Mouse (Mus musculus): ENCODE results near the gene Emid1. TPM values are rescaled to one million over a fixed set of nuclear protein-coding genes. Genes with fewer than 3 reads are reported as not detected.
"Not testable (repeated sequence)": the region's sequence is repeated elsewhere in the genome, so short reads cannot be mapped to it uniquely, and the experiment has no call there.

Emid1 gene
- polyA plus RNA-seq, 1 experiment from 2014 or later: 22.4 TPM

- 0% methylated on average over 31 of the region's 31 CpGs for WGBS
- peak overlapping the region; percentile 99 for H3K27ac ChIP-seq (replicated peaks)
- H3K4me1 ChIP-seq: peaks cover 42% of the 10 kb centered on the region
- peak; percentile 77 for ATAC-seq (replicated peaks)
- peak overlapping the region; percentile 73 for H3K4me3 ChIP-seq
- H3K36me3 ChIP-seq: 0 out of 2 replicates have a peak, but pooled peaks cover 3% of the 10 kb centered on the region
- H3K4me2 ChIP-seq (replicated peaks): peak overlapping the region; percentile 93
- H3K9ac ChIP-seq (replicated peaks): peak overlapping the region; percentile 88
- H3K9me3 ChIP-seq: no peaks in the 10 kb centered on the region
- no peaks in the 10 kb centered on the region for H3K27me3 ChIP-seq
These were observed 52.4 kb downstream of the Emid1 start for GRCm38 (mm10) chr11:5099576-5100183.

GRCm38 (mm10) chr11:5098736-5099542 is 53.1 kb downstream of the Emid1 start, which contains the start of the genes Rhbdd3 and Ewsr1:
TSS of gene Rhbdd3 (plus strand) at chr11:5098926.
TSS of gene Ewsr1 (minus strand) at chr11:5099266.
- H3K9me3 ChIP-seq: no peaks in the 10 kb centered on the region
- under 1% methylated on average over 92 of the region's 92 CpGs for WGBS
- peak within 1 kb of the TSS; percentile 93 for H3K4me2 ChIP-seq (replicated peaks)
- H3K27me3 ChIP-seq: no peaks in the 10 kb centered on the region
- ATAC-seq (replicated peaks): peak; percentile 92
- 0 out of 2 replicates have a peak, but pooled peaks cover 3% of the 10 kb centered on the region for H3K36me3 ChIP-seq
- H3K4me3 ChIP-seq: peak within 1 kb of the TSS; percentile 73
- peaks cover 46% of the 10 kb centered on the region for H3K4me1 ChIP-seq
- peak within 1 kb of the TSS; percentile 88 for H3K9ac ChIP-seq (replicated peaks)
- H3K27ac ChIP-seq (replicated peaks): peak within 1 kb of the TSS; percentile 99

- no peak; the same call in 1 of the 2 replicates for ATAC-seq (replicated peaks)
- WGBS: under 1% methylated on average over 44 of the region's 44 CpGs
- no peaks in the 10 kb centered on the region for H3K27me3 ChIP-seq
These were observed 53.9 kb downstream of the Emid1 start for GRCm38 (mm10) chr11:5098035-5098735.

GRCm38 (mm10) chr11:5096480-5097020 is 55.5 kb downstream of the Emid1 start:
- WGBS: 63% methylated on average over 8 of the region's 8 CpGs
- no peak for ATAC-seq (replicated peaks)
- Histone ChIP-seq H3K4me1 (peaks cover 49% of the 10 kb centered on the region), H3K9ac (replicated peaks) (no peak overlapping the region), H3K27me3 (no peaks in the 10 kb centered on the region), H3K27ac (replicated peaks) (no peak overlapping the region), H3K36me3 (peaks cover 11% of the 10 kb centered on the region), H3K4me3 (peak overlapping the region; percentile 73), H3K9me3 (no peaks in the 10 kb centered on the region), H3K4me2 (replicated peaks) (peak overlapping the region; percentile 56)

More at GRCm38 (mm10) chr11:5098035-5098735, 53.9 kb downstream of the Emid1 start:
- peak overlapping the region; percentile 99 for H3K27ac ChIP-seq (replicated peaks)
- peak overlapping the region; percentile 56 for H3K4me2 ChIP-seq (replicated peaks)
- peak overlapping the region; percentile 73 for H3K4me3 ChIP-seq
- H3K9ac ChIP-seq (replicated peaks): peak overlapping the region; percentile 88
- no peaks in the 10 kb centered on the region for H3K9me3 ChIP-seq
- H3K36me3 ChIP-seq: no peaks in the 10 kb centered on the region
- peaks cover 47% of the 10 kb centered on the region for H3K4me1 ChIP-seq

- Histone ChIP-seq H3K27ac (replicated peaks) (no peak overlapping the region), H3K4me3 (no peak overlapping the region; the same call in 1 of the 2 replicates), H3K9me3 (no peaks in the 10 kb centered on the region), H3K9ac (replicated peaks) (no peak overlapping the region), H3K27me3 (no peaks in the 10 kb centered on the region), H3K4me1 (peaks cover 43% of the 10 kb centered on the region), H3K36me3 (peaks cover 18% of the 10 kb centered on the region), H3K4me2 (replicated peaks) (no peak overlapping the region)
- 72% methylated on average over 5 of the region's 5 CpGs for WGBS
- ATAC-seq (replicated peaks): no peak
These were observed 56.2 kb downstream of the Emid1 start for GRCm38 (mm10) chr11:5095877-5096276.

- no peak for ATAC-seq (replicated peaks)
- H3K36me3 ChIP-seq: peaks cover 56% of the 10 kb centered on the region
These were observed 60.4 kb downstream of the Emid1 start for GRCm38 (mm10) chr11:5091706-5092105.

GRCm38 (mm10) chr11:5089147-5089546 is 62.9 kb downstream of the Emid1 start:
- Histone ChIP-seq H3K4me2 (replicated peaks) (no peak overlapping the region), H3K9me3 (no peaks in the 10 kb centered on the region), H3K4me1 (peaks cover 5% of the 10 kb centered on the region; the same call in 1 of the 2 replicates), H3K27ac (replicated peaks) (no peak overlapping the region), H3K27me3 (no peaks in the 10 kb centered on the region), H3K36me3 (peaks cover 82% of the 10 kb centered on the region), H3K4me3 (no peak overlapping the region), H3K9ac (replicated peaks) (no peak overlapping the region)
- 92% methylated on average over 1 of the region's 1 CpGs for WGBS
- ATAC-seq (replicated peaks): no peak

More at GRCm38 (mm10) chr11:5091706-5092105, 60.4 kb downstream of the Emid1 start:
- H3K9ac ChIP-seq (replicated peaks): no peak overlapping the region
- no peaks in the 10 kb centered on the region for H3K27me3 ChIP-seq
- WGBS: 38% methylated on average over 2 of the region's 2 CpGs
- no peak overlapping the region for H3K27ac ChIP-seq (replicated peaks)
- H3K9me3 ChIP-seq: no peaks in the 10 kb centered on the region
- no peak overlapping the region for H3K4me2 ChIP-seq (replicated peaks)
- H3K4me3 ChIP-seq: no peak overlapping the region
- peaks cover 23% of the 10 kb centered on the region for H3K4me1 ChIP-seq

GRCm38 (mm10) chr11:5076843-5077242 is 75.2 kb downstream of the Emid1 start:
- WGBS: 79% methylated on average over 4 of the region's 5 CpGs
- H3K27me3 ChIP-seq; H3K27ac ChIP-seq (replicated peaks); H3K4me2 ChIP-seq (replicated peaks); ATAC-seq (replicated peaks); H3K9ac ChIP-seq (replicated peaks); H3K9me3 ChIP-seq; H3K4me1 ChIP-seq; H3K4me3 ChIP-seq: not testable (repeated sequence)
- H3K36me3 ChIP-seq: peaks cover 76% of the 10 kb centered on the region

GRCm38 (mm10) chr11:5075760-5076159 is 76.3 kb downstream of the Emid1 start:
- Histone ChIP-seq H3K4me1 (no peaks in the 10 kb centered on the region), H3K27ac (replicated peaks) (no peak overlapping the region), H3K4me2 (replicated peaks) (no peak overlapping the region), H3K27me3 (no peaks in the 10 kb centered on the region), H3K9me3 (no peaks in the 10 kb centered on the region), H3K4me3 (no peak overlapping the region), H3K36me3 (peaks cover 81% of the 10 kb centered on the region), H3K9ac (replicated peaks) (no peak overlapping the region)
- no peak for ATAC-seq (replicated peaks)

- 64% methylated on average over 4 of the region's 4 CpGs for WGBS
- no peaks in the 10 kb centered on the region for H3K4me1 ChIP-seq
- H3K9ac ChIP-seq (replicated peaks): no peak overlapping the region
- H3K36me3 ChIP-seq: peaks cover 81% of the 10 kb centered on the region
- 0 out of 2 replicates have a peak, but pooled peaks have one; percentile 28 for ATAC-seq (replicated peaks)
- H3K4me2 ChIP-seq (replicated peaks): no peak overlapping the region
- H3K4me3 ChIP-seq: no peak overlapping the region
- H3K9me3 ChIP-seq: no peaks in the 10 kb centered on the region
- H3K27ac ChIP-seq (replicated peaks): no peak overlapping the region
- no peaks in the 10 kb centered on the region for H3K27me3 ChIP-seq
These were observed 77.2 kb downstream of the Emid1 start for GRCm38 (mm10) chr11:5074882-5075281.

GRCm38 (mm10) chr11:5068126-5068971 is 83.7 kb downstream of the Emid1 start:
- 84% methylated on average over 9 of the region's 9 CpGs for WGBS
- peaks cover 53% of the 10 kb centered on the region for H3K36me3 ChIP-seq
- H3K9ac ChIP-seq (replicated peaks): no peak overlapping the region
- H3K4me3 ChIP-seq: no peak overlapping the region
- H3K4me2 ChIP-seq (replicated peaks): no peak overlapping the region
- peaks cover 4% of the 10 kb centered on the region; the same call in 1 of the 2 replicates for H3K27me3 ChIP-seq
- H3K9me3 ChIP-seq: no peaks in the 10 kb centered on the region
- ATAC-seq (replicated peaks): no peak
- H3K4me1 ChIP-seq: peaks cover 15% of the 10 kb centered on the region
- H3K27ac ChIP-seq (replicated peaks): no peak overlapping the region

Data from forebrain, embryonic 15.5 days (tissue).